Mouse (Mus musculus): ENCODE measurements at regions not wholly inside any gene's neighbourhood (a gene's known extent, or its start where the extent isn't known, plus 50 kb on each side); places are given as distances from the start of the nearest gene placed in this dataset.

DNA sequence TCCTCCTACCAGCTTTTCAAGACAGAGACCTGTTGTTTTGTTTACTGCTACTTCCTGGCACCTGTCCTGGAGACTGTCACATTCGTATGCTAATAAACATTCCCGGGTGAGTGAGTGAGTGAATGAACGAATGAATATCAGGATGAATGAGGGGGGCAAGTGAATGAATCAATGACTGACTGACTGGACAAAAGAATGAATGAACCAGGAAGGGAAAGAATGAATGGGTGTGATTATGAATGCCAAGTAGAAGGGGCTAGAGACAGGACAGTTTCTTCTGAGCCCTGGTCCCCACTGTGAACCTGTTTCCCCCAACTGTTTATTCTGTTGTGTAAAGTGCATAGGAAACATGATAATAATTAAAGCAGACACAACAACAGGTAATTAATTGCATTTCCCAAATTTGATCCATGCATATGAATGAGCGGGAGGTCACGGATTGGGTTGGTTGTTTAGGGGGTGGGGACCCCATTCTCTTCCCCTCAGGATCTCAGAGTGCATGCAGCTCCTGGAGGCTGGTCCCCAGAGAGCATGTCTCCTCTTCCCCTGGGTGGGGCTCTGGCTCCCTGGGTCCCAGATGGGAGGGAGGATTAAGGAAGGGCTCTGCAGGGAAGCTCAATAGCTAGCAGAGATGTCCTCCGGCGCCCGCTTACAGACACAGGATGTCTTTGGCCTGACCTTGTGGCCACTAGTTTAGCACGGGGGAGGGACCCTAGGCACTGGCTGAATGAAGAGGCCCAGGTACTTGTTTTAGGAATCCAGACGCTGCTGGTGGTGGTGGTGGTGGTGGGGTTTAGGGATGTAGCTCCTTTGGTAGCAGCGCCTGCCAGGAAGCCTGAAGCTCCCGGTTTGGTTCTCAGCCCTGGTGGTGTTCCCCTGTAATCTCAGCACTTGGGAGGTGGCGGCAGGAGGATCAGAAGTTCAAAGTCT is 65.4 kb upstream of the Casz1 start:
- Histone ChIP-seq H3K79me2 (ENCODE audit: control insufficient read depth, insufficient read depth, low read length, poor library complexity) (no peaks in the 10 kb centered on the region; the same call in 1 of the 2 replicates), H3K9ac (ENCODE audit: control insufficient read depth, low read depth, low read length, poor library complexity, severe bottlenecking) (no peak overlapping the region), H3K27me3 (ENCODE audit: control insufficient read depth in 1 of 2, insufficient read depth in 2 of 2, low read length in 2 of 2) (peaks cover 0 to 6% of the 10 kb centered on the region in 2 experiments; a peak in 3 of 4 replicates), H3K27ac (ENCODE audit: control insufficient read depth, low read depth, low read length) (no peak overlapping the region), H3K36me3 (ENCODE audit: control insufficient read depth in 1 of 2, insufficient read depth in 2 of 2, low read length in 2 of 2) (no peaks in the 10 kb centered on the region), H3K9me3 (replicated peaks; ENCODE audit: insufficient read depth, low read length) (no peaks in the 10 kb centered on the region), H3K4me3 (ENCODE audit: control insufficient read depth in 1 of 2, insufficient read depth in 1 of 2, low read depth in 2 of 2, low read length in 2 of 2) (no peak overlapping the region), H3K4me1 (ENCODE audit: control insufficient read depth in 1 of 2, insufficient read depth in 2 of 2, low read length in 2 of 2) (peaks cover 0 to 8% of the 10 kb centered on the region in 2 experiments; a peak in 1 of 4 replicates)
- no peak for DNase-seq (ENCODE audit: low read depth, low spot score)
- no peak for TF ChIP-seq TCF12 (IDR thresholded peaks at IDR 0.05; ENCODE audit: low read depth, low read length)
- no peak for TF ChIP-seq NELFE (IDR thresholded peaks at IDR 0.05; ENCODE audit: low read depth, low read length)
- no peak for TF ChIP-seq HCFC1 (IDR thresholded peaks at IDR 0.05; ENCODE audit: low read depth, low read length)
- no peak for TF ChIP-seq GATA1 (IDR thresholded peaks at IDR 0.05; ENCODE audit: low read depth, low read length)
- TF ChIP-seq JUND (IDR thresholded peaks at IDR 0.05; ENCODE audit: low read depth, low read length) = no peak
- TF ChIP-seq GABPA (IDR thresholded peaks at IDR 0.05; ENCODE audit: low read depth, low read length) = no peak
- TF ChIP-seq MYB (IDR thresholded peaks at IDR 0.05; ENCODE audit: low read depth, low read length) = no peak
- TF ChIP-seq CHD1 (IDR thresholded peaks at IDR 0.05; ENCODE audit: low read depth, low read length) = no peak
- TF ChIP-seq MEF2A (IDR thresholded peaks at IDR 0.05; ENCODE audit: extremely low read depth, insufficient replicate concordance, low read depth, low read length, poor library complexity, severe bottlenecking) = no peak
- no peak for TF ChIP-seq CTCF (IDR thresholded peaks at IDR 0.05 in 2 of 3, conservative IDR thresholded peaks at IDR 0.05 in 1 of 3; ENCODE audit: control insufficient read depth in 1 of 3, insufficient read depth in 1 of 3, low read depth in 2 of 3, low read length in 3 of 3, poor library complexity in 1 of 3, severe bottlenecking in 1 of 3)
- no peak for TF ChIP-seq MAFK (IDR thresholded peaks at IDR 0.05; ENCODE audit: borderline replicate concordance, low read depth, low read length)
- TF ChIP-seq USF2 (IDR thresholded peaks at IDR 0.05; ENCODE audit: borderline replicate concordance in 1 of 2, insufficient read depth in 1 of 2, low read depth in 1 of 2, low read length in 2 of 2) = no peak
- TF ChIP-seq CHD2 (IDR thresholded peaks at IDR 0.05; ENCODE audit: low read length) = no peak
- no peak for TF ChIP-seq MAZ (IDR thresholded peaks at IDR 0.05; ENCODE audit: low read depth, low read length)
- TF ChIP-seq TBP (IDR thresholded peaks at IDR 0.05; ENCODE audit: low read depth, low read length) = no peak
- TF ChIP-seq ETS1 (IDR thresholded peaks at IDR 0.05; ENCODE audit: low read depth, low read length) = no peak
- TF ChIP-seq ZNF384 (IDR thresholded peaks at IDR 0.05; ENCODE audit: low read depth, low read length) = no peak
- no peak for TF ChIP-seq ZKSCAN1 (IDR thresholded peaks at IDR 0.05; ENCODE audit: low read depth, low read length)

Data from MEL (cell line).